Mouse (Mus musculus) 3T3-L1 (cell line): ENCODE results near the gene Acox3.

Experiments
- DNase-seq: peaks from one replicate; pipeline ENCODE4 v3.0.0-alpha.2; 2015; ENCODE audit warnings: low read depth, low spot score

The Acox3 gene

GRCm38 (mm10) chr5:35582445-35583220, at the start of gene Acox3:
Acox3 (plus strand) TSS chr5:35583040.
- DNase-seq, result peak; percentile 99

GRCm38 (mm10) chr5:35536271-35536670, 46.6 kb upstream of the Acox3 start:
- DNase-seq, result peak; percentile 34

- DNase-seq, result no peak
Measured at GRCm38 (mm10) chr5:35537474-35537873, 45.4 kb upstream of the Acox3 start.

- DNase-seq, result no peak
Measured at GRCm38 (mm10) chr5:35538022-35538421, 44.8 kb upstream of the Acox3 start.

- DNase-seq, result no peak
Measured at GRCm38 (mm10) chr5:35539576-35539975, 43.3 kb upstream of the Acox3 start.

GRCm38 (mm10) chr5:35540555-35540954, 42.3 kb upstream of the Acox3 start:
- peak; percentile 34 for DNase-seq

- no peak for DNase-seq
Measured at GRCm38 (mm10) chr5:35541059-35541790, 41.6 kb upstream of the Acox3 start.

- no peak for DNase-seq
Measured at GRCm38 (mm10) chr5:35546127-35546526, 36.7 kb upstream of the Acox3 start.

- DNase-seq, result no peak
Measured at GRCm38 (mm10) chr5:35551855-35552837, 30.7 kb upstream of the Acox3 start.

GRCm38 (mm10) chr5:35552838-35553539, 29.9 kb upstream of the Acox3 start:
- DNase-seq, result no peak

- DNase-seq, result no peak
Measured at GRCm38 (mm10) chr5:35556393-35556792, 26.4 kb upstream of the Acox3 start.

GRCm38 (mm10) chr5:35557946-35558621, 24.8 kb upstream of the Acox3 start:
- DNase-seq, result peak; percentile 30

GRCm38 (mm10) chr5:35559447-35559846, 23.4 kb upstream of the Acox3 start:
- DNase-seq, result no peak

GRCm38 (mm10) chr5:35562616-35563015, 20.2 kb upstream of the Acox3 start:
- no peak for DNase-seq

- peak; percentile 82 for DNase-seq
Measured at GRCm38 (mm10) chr5:35563449-35563848, 19.4 kb upstream of the Acox3 start.

- DNase-seq, result no peak
Measured at GRCm38 (mm10) chr5:35565217-35565616, 17.6 kb upstream of the Acox3 start.

GRCm38 (mm10) chr5:35566632-35567031, 16.2 kb upstream of the Acox3 start:
- no peak for DNase-seq

GRCm38 (mm10) chr5:35571546-35571945, 11.3 kb upstream of the Acox3 start:
- no peak for DNase-seq

GRCm38 (mm10) chr5:35574653-35575599, 7.9 kb upstream of the Acox3 start, which contains the start of gene Trmt44:
Trmt44 (minus strand) TSS chr5:35575070.
- peak; percentile 95 for DNase-seq
